Mouse (Mus musculus) E14TG2a.4 (cell line): ENCODE results near the gene Mansc1.

Experiments used
- CTCF ChIP-seq: conservative IDR thresholded peaks from 2 replicates; pipeline ENCODE4 v1.5.1; 2014; ENCODE audit warnings: low read length
- NANOG ChIP-seq: IDR thresholded peaks from 2 replicates; pipeline ENCODE4 v1.6.1; 2014; ENCODE audit warnings: borderline replicate concordance, low read length, mixed read lengths

DNA sequence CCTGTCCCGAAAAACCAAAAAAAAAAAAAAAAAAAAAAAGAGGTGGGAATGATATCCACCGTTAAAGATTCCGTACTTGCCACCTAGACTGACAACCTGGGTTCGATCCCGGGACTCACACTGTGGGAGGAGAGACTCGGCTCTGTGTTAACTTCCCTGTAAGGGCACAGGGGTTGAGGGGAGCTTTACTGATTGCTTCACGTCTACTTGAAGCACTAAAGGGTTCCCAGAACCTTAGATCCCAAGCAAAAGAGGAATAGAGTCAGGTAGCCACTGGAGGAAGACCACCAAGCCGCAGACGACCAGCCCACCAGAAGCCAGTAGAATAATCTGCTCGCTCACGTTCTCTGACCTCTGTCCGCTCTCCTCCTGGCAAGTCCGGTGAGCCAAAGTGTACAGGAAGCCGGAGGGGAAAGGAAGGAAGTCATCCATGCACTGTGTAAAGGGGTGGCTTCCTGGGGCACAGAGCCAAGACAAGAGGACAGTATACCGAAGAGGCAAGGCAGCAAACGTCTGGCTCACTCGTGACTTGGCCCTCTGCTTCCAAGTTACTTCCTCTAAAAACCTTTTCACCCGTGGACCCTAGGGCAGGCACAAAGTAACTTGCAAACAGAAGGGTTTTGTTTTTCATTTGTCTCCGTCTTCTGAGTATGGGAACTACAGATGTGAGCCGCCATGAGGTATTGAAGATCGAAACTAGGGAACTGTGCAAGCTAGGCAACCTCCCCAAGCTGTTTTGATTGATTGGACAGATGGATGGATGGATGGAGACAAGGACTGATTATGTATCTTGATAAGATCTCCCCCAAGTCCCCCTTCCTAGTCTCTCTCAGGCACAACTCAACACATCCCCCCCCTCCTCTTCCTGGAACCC, 37.5 kb downstream of the Mansc1 start:
- no peak for TF ChIP-seq CTCF
- no peak for TF ChIP-seq NANOG
